Mouse (Mus musculus) T-cell, adult 2 months (primary cell): Measurements from ENCODE around the gene 2610042L04Rik.
"Not testable (repeated sequence)": the region's sequence is repeated elsewhere in the genome, so short reads cannot be mapped to it uniquely, and the experiment has no call there.

ENCODE experiments used
- DNase-seq: peaks from one replicate; pipeline ENCODE4 v3.0.0; 2022; ENCODE audit warnings: low spot score

The 2610042L04Rik gene

GRCm38 (mm10) chr14:4334476-4335080 lies at the start of gene 2610042L04Rik:
Gene 2610042L04Rik, plus strand, starts transcription at chr14:4334763.
- not testable (repeated sequence) for DNase-seq

DNA sequence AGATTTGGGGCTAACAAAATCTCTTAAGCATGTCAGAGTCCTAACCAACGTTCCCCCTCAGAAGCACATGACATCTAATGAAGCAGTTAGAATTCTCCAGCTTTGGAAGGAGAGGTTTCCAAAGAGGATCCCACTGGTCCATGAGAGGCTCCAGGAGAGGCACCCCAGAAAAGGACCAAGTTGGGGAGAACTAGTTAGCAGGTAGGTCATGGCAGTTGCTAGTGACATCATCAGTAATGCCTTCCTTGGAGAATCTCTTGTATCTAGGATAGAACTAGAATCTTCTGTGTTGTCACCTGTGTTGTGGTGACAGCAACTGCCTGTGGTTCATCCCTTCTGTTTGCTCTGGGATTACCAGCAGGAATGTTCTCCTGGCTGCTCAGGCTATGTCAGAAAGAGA lies 17.6 kb upstream of the 2610042L04Rik start, which contains the start of gene Gm3149:
Gm3149 (plus strand) TSS at position 301 of the 400 bp plus-strand sequence.
- DNase-seq: not testable (repeated sequence)

GRCm38 (mm10) chr14:4335506-4335905 lies 943 bp downstream of the 2610042L04Rik start:
- DNase-seq: not testable (repeated sequence)

- not testable (repeated sequence) for DNase-seq
Observed at GRCm38 (mm10) chr14:4368991-4369390, 34.4 kb downstream of the 2610042L04Rik start.

- not testable (repeated sequence) for DNase-seq
Observed at GRCm38 (mm10) chr14:4369691-4370090, 35.1 kb downstream of the 2610042L04Rik start.

DNA sequence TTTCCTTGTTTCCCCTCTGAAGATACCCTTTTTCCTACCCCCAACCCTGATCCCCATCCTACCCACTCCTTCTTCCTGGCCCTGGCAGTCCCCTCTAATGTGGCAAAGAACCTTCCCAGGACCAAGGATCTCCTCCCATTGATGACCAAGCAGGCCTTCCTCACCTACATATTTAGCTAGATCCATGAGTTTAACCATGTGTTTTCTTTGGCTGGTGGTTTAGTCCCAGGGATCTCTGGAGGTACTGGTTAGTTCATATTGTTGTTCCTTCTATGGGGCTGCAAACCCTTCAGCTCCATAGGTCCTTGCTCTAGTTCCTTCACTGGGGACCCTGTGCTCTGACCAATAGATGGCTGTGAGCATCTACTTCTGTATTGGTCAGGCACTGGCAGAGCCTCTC lies 43.3 kb downstream of the 2610042L04Rik start:
- DNase-seq: not testable (repeated sequence)

- DNase-seq: not testable (repeated sequence)
Observed at GRCm38 (mm10) chr14:4385606-4386005, 51.0 kb downstream of the 2610042L04Rik start.

DNA sequence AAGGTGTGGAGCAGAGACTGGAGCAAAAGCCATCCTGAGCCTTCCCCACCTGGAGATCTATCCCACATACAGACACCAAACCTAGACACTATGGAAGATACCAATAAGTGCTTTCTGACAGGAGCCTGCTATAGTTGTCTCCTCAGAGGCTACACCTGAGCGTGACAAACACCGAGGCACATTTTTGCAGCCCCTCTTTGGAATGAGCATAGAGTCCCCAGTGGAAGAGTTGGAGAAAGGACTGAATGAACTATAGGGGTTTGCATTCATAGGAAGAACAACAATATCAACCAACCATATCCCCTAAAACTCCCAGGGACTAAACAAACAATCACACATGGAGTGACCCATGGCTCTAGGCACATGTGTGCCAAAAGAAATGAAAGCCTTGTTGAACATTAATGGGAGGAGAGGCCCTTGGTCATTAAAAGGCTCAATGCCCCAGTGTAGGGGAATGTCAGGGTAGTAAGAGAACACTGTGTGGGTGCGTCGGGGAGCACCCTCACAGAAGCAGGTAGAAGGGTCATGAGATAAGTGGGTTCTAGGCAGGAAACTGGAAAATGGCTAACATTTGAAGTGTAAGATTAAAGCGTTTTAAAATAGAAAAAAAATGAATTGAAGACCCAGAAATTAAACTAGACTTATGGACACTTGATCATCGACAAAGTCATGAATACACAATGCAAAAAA lies 58.4 kb downstream of the 2610042L04Rik start:
- DNase-seq: not testable (repeated sequence)

GRCm38 (mm10) chr14:4397226-4397625 lies 62.7 kb downstream of the 2610042L04Rik start, which contains the start of gene Gm3159:
Gene Gm3159, plus strand, starts transcription at chr14:4397526.
- not testable (repeated sequence) for DNase-seq

GRCm38 (mm10) chr14:4398624-4399023 lies 64.1 kb downstream of the 2610042L04Rik start:
- DNase-seq: not testable (repeated sequence)

- DNase-seq: not testable (repeated sequence)
Observed at GRCm38 (mm10) chr14:4400115-4400789, 65.7 kb downstream of the 2610042L04Rik start.

- DNase-seq: not testable (repeated sequence)
Observed at GRCm38 (mm10) chr14:4401245-4401644, 66.7 kb downstream of the 2610042L04Rik start.

- not testable (repeated sequence) for DNase-seq
Observed at GRCm38 (mm10) chr14:4403840-4404239, 69.3 kb downstream of the 2610042L04Rik start.
